8 mouse cellular contexts compared by ENCODE assay signal in genomic region chr10:39064732-39065131, GRCm38 (mm10).
DNase-seq lines count a peak whose midpoint lies in the region; TF ChIP-seq lines count a peak whose summit lies in the region.

No protein-coding gene starts in this region.

- intact Hi-C loops in left cerebral cortex, adult 2 months (cut with DNase I): no loop called here
- intact Hi-C loops in left cerebral cortex, postnatal 25 days (cut with DNase I): loop anchor here (10.0 kb wide), 1 partner anchor 1930 kb away; the partner anchor contains the start of gene Marcks

- peak; percentile 67 for DNase-seq in adrenal gland, postnatal 14 days
- no peak for DNase-seq in adrenal gland, adult 18-20 months (ENCODE audit: low spot score in 2 of 2)
- DNase-seq in left cerebral cortex, adult 2 months (ENCODE audit: extremely low spot score in 1 of 2, low spot score in 2 of 2): no peak
- DNase-seq in left cerebral cortex, postnatal 25 days (ENCODE audit: low spot score in 2 of 2): no peak
- peak; percentile 89 for DNase-seq in R1 (ENCODE audit: low read depth, low spot score)
- peak; percentile 62 to 69 for DNase-seq in kidney, postnatal 4 days
- DNase-seq in thymus, postnatal 36 days: peak; percentile 52
- no peak for DNase-seq in right cerebral cortex, adult 2 months (ENCODE audit: low spot score in 2 of 2)

- H3K4me3 ChIP-seq in left cerebral cortex, adult 2 months: no peak overlapping the region

- H3K27ac ChIP-seq in left cerebral cortex, adult 2 months: no peak overlapping the region

- peak; percentile 48 for TF ChIP-seq CTCF in left cerebral cortex, adult 2 months (IDR thresholded peaks at IDR 0.05)

Comparison
In these comparisons a context has a peak if more than half of its experiments do, and no peak if none do; other contexts are left out.
1. DNase-seq: peak in adrenal gland, postnatal 14 days (single experiment), R1 (single experiment), kidney, postnatal 4 days (2 of 2) and thymus, postnatal 36 days (2 of 2); none in adrenal gland, adult 18-20 months (0 of 2), left cerebral cortex, adult 2 months (0 of 2), left cerebral cortex, postnatal 25 days (0 of 2) and right cerebral cortex, adult 2 months (0 of 2).